Mouse (Mus musculus): ENCODE data around the gene Aplp1.

Gene Aplp1

GRCm38 (mm10) chr7:30408639-30409038 is 36.7 kb downstream of the Aplp1 start:
- no peak for DNase-seq

- DNase-seq: no peak
These were observed 43.0 kb downstream of the Aplp1 start for GRCm38 (mm10) chr7:30402343-30402742.

- no peak for DNase-seq
These were observed 45.7 kb downstream of the Aplp1 start for GRCm38 (mm10) chr7:30399671-30400070.

- peak; percentile 20 for DNase-seq
These were observed 50.5 kb downstream of the Aplp1 start for GRCm38 (mm10) chr7:30394871-30395270.

GRCm38 (mm10) chr7:30394379-30394778 is 51.0 kb downstream of the Aplp1 start:
- DNase-seq: peak; percentile 51

- DNase-seq: no peak
These were observed 51.7 kb downstream of the Aplp1 start for GRCm38 (mm10) chr7:30393631-30394030.

- no peak for DNase-seq
These were observed 52.4 kb downstream of the Aplp1 start for GRCm38 (mm10) chr7:30392746-30393520.
